Mouse (Mus musculus): ENCODE measurements around the gene Gnat2.
A peak's percentile ranks its signal among the peaks of the same experiment; 100 is the strongest.

Gnat2 gene

DNA sequence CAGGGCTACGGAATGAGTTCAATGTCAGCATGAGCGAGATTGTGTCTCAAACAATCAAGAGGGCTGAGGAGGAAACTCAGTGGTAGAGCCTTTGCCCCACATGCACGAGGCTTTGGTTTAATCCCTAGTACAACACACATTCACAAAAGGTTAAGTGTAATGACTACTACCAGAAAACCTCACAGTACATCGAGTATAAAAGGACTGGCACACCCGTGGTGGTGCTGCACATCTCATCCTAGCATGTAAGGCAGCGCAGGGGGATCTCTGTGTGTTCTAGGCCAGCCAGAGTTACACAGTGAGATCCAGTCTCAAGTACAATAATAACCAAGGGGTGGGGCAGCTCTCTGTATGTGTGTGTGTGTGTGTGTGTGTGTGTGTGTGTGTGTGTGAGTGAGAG lies 24.9 kb downstream of the Gnat2 start:
- no peak for DNase-seq (ENCODE audit: low spot score)

GRCm38 (mm10) chr3:108121101-108121500 lies 28.5 kb downstream of the Gnat2 start:
- no peak for DNase-seq (ENCODE audit: low spot score)

- no peak for DNase-seq (ENCODE audit: low spot score)
Observed at GRCm38 (mm10) chr3:108123242-108123641, 30.7 kb downstream of the Gnat2 start.

GRCm38 (mm10) chr3:108124131-108124530 lies 31.5 kb downstream of the Gnat2 start:
- DNase-seq (ENCODE audit: low spot score), result no peak

DNA sequence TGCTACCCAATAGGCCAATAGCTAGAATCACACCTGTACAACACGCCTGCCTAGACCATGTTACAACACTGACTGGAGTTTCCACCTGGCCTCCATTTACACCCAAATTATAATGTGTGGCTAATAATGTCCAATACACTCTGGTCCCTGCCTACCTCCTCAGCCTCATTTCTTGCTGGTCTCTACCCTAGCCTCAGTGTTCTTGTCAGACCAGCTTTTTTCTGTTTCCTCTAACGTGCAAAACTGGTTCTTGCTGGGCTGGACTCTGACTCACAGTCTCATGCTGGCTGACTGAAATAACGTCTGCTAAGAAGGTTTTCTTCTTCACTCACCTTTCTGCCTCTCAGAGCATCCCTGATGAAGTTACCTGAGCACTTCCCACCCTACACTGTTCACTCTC lies 33.7 kb downstream of the Gnat2 start:
- no peak for DNase-seq (ENCODE audit: low spot score)

- DNase-seq (ENCODE audit: low spot score), result no peak
Observed at GRCm38 (mm10) chr3:108128520-108128919, 35.9 kb downstream of the Gnat2 start.

DNA sequence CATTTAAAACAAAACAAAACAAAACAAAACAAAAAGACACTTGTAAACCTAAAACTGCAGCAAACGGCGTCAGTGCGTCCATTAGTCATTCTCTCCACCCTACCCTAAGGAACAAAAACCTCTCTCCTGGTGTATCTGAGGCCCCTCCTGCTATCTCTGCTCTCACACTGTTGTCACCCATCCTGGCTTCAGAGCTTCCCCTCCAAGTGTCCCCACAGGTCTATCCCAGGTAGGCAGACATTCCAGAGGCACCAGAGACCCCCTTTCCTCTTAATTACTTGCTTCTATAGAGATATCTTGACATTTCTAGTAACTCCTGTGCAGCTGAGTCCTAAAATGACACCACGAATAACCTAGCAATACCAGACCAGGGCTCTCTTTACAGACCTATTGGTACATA lies 36.8 kb downstream of the Gnat2 start:
- no peak for DNase-seq (ENCODE audit: low spot score)

DNA sequence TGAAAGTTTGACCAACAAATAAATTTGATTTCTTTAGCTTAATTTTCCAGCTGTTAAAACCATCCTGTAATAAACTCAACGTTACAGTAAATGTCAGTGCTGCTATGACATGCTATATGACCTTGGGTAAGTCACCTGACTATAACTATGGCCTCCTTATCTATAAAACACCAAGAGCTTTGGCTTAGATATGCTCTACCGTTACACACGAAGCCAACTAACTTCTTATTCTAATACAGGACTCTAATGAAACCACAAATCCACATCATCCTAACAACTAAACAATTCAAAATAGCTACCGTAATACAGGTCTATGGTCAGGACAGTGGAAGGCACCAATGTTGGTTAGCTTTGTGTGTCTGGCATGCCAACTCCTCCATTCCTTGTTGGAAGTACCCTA lies 37.2 kb downstream of the Gnat2 start:
- DNase-seq (ENCODE audit: low spot score), result no peak

- no peak for DNase-seq (ENCODE audit: low spot score)
Observed at GRCm38 (mm10) chr3:108131216-108131615, 38.6 kb downstream of the Gnat2 start.

DNA sequence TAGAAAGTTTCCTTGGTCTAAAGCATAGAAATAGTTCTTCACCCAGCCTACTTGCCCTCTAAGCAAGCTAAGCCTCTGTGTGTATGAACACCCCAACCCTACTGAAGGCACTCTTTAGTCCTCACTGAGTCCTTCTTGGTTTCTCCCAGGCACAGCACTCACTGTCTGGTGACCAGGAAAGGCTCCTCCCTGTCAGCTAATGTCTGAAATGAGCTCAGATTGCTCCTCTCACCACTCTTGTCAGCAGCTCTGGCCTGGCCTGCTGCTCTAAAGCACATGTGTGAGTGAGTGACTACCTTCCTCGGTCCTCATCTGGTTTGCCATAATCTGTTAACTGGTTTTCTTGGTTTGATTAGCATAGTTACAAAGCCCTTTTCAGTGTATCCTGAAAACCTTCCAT lies 39.2 kb downstream of the Gnat2 start:
- no peak for DNase-seq (ENCODE audit: low spot score)

- peak; percentile 42 for DNase-seq (ENCODE audit: low spot score)
Observed at GRCm38 (mm10) chr3:108132484-108132883, 39.9 kb downstream of the Gnat2 start.

DNA sequence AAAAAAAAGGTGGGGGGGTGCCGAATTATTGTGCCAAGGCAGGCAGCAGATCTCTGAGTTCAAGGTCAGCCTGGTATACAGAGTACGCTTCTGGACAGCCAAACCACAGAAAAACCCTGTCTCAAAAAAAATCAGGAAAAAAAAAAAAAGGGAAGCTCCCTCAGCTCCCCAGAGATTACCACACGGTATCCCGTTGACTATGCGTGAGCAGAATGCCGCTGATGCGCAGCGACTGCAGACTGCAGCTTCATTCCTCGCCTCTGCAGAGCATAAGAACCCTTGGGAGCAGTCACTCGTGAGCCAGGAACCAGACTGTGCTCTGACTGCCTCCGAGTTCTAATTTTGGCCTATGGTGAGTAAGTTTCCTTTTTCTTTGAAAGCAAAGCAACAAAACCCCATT lies 42.1 kb downstream of the Gnat2 start:
- DNase-seq (ENCODE audit: low spot score), result no peak

GRCm38 (mm10) chr3:108139113-108139512 lies 46.5 kb downstream of the Gnat2 start:
- DNase-seq (ENCODE audit: low spot score), result no peak

GRCm38 (mm10) chr3:108140786-108141185 lies 48.2 kb downstream of the Gnat2 start:
- DNase-seq (ENCODE audit: low spot score), result no peak

- peak; percentile 95 for DNase-seq (ENCODE audit: low spot score)
Observed at GRCm38 (mm10) chr3:108145534-108146445, 53.2 kb downstream of the Gnat2 start, which contains the start of gene Gnai3. Gnai3 (minus strand) TSS chr3:108146146.

DNA sequence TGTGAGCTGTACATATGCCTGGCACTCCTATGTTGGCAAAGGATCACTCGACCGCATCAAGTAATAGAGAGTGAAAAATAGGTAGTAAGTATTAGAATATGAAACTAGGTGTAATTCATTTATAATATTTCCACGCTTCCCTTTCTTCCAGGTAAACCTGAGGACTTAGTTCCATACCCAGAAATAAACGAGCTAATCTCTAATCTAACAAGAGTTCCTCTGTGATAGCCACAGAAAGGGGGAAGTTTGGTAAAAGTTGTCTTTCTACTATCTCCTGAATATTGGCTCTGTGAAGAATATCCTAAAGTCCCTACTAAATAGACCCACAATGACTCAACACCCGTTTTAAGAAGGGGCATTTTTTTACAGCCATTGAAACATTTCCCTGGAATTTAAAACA lies 54.1 kb downstream of the Gnat2 start:
- DNase-seq (ENCODE audit: low spot score), result no peak

- DNase-seq (ENCODE audit: low spot score), result peak; percentile 91
Observed at GRCm38 (mm10) chr3:108147386-108148235, 55.0 kb downstream of the Gnat2 start.

All from lung, postnatal 25 days (tissue).